Mouse (Mus musculus) T-helper 1 cell (primary cell): Measurements from ENCODE around the gene Utrn.

Source experiments
- in situ Hi-C: fragments of 300-600 bp; cut with MboI, MseI; formaldehyde crosslinking; loops from one replicate; pipeline ENCODE4 v1.15.1; 2025; ENCODE audit warnings: high pct_unique_total_duplicates

The Utrn gene

GRCm38 (mm10) chr10:12837636-12838035 is 31.5 kb downstream of the Utrn start:
- in situ Hi-C loops = no loop called here

- in situ Hi-C loops = no loop called here
Observed at GRCm38 (mm10) chr10:12836048-12836816, 32.9 kb downstream of the Utrn start.

- in situ Hi-C loops = no loop called here
Observed at GRCm38 (mm10) chr10:12834215-12834614, 35.0 kb downstream of the Utrn start.

- in situ Hi-C loops = no loop called here
Observed at GRCm38 (mm10) chr10:12832163-12832562, 37.0 kb downstream of the Utrn start.

DNA sequence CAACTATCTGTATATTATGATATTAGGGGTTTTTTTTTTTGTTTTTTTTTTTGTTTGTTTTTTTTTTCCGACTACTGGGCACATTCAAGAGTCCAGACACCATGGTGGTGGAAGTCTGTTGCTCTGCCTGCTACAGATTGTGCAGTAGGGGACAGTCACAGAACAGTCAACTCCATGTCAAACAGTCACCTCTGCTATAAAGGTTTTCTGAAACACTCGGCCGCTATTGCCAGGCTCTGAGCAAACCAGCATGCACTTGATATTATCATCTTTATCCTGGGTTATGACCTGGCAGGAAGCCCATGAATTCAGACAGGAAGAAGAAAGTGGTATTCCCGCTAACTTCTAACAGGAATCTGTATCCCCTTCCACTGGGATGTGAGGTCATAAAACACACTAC is 41.4 kb downstream of the Utrn start:
- in situ Hi-C loops = no loop called here

GRCm38 (mm10) chr10:12827306-12827705 is 41.9 kb downstream of the Utrn start:
- in situ Hi-C loops = no loop called here

GRCm38 (mm10) chr10:12826760-12827281 is 42.3 kb downstream of the Utrn start:
- in situ Hi-C loops = no loop called here

- in situ Hi-C loops = no loop called here
Observed at GRCm38 (mm10) chr10:12824386-12824785, 44.8 kb downstream of the Utrn start.

DNA sequence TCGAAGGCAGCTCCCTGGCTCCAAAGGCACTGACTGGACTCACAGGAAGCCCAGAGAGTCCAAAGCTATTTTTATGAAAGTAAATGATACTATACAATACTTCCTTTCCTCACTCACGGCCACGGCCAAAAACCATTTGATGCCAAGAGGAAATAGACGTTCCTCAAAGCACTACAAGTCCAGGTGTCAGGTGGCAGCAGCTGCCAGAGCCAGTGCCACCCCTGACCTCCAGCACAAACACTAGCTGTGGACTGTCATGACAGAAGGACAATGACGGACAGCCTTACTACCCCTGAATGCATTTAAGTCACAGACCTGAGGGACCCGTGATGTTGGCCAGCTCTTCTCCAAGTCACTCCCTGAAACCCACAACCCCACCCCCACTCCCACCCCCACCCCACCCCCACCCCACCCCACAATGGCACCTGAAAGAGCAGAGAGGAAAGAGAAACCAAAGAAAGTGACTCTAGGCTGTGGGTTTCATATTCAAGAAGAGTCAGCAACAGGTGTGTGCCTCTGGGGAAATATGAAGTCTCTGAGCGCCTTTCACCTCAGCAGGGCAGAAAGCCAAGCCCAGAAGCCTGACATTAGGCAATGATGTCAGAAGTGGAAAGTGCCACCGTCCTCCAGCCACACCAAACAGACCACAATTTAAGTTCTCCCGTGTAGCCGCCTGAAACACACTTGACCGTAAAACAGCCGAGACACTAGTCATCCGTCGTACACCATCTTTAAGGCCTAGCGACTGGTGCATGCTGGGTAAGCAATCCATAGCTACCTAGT is 45.5 kb downstream of the Utrn start:
- in situ Hi-C loops = no loop called here

DNA sequence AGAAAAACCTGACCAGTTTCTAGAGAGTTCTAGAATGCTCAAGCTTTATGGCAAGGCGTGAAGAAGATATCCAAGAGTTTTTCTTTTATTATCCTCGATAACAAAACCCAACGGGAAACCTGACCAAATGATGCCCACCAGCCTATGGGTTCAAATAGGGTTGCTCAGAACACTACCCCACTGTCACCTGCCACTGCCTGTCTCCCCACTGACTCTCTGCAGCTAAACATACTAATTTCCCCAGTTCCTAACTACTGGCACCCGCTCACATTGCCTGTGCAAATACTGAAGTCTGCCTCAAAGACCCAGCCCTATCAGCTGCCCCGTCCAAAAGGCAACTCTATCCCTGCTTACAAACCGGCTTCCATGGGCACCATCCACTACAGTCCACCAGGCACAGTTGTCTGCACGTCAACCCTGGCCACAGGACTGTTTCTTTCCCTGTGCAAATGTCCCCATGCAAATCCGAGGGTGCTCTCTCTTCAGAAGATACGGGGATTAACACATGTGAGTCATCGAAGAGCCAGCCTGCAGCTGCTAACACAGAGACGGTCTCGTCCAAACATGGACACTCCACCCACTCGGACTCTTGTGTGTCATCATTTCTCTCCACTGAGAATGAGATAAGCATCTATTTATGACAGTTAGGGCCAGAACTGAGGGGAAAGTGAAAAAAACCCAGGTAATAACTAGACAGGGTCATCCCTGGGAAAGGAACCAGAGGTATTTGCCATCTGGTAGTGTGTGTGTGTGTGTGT is 48.0 kb downstream of the Utrn start:
- in situ Hi-C loops = no loop called here

DNA sequence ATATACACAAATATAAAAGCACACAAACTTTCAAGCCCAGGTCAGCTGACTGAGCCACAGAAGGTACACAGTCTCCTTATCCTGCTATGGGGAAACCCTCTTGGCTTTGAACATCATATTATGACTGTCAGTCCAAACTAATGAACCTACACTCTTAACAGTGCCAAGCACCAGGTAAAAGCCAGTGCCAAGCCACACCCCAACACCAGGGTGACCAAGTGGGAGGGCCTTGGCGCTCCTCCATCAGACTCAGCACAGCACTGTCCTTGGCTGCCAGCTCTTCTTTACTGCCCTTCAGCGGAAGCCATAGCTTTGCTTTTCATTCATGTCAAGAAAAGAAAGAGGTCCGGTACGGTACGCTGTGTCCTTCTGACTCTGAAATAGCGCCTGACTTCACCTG is 51.8 kb downstream of the Utrn start:
- in situ Hi-C loops = no loop called here

DNA sequence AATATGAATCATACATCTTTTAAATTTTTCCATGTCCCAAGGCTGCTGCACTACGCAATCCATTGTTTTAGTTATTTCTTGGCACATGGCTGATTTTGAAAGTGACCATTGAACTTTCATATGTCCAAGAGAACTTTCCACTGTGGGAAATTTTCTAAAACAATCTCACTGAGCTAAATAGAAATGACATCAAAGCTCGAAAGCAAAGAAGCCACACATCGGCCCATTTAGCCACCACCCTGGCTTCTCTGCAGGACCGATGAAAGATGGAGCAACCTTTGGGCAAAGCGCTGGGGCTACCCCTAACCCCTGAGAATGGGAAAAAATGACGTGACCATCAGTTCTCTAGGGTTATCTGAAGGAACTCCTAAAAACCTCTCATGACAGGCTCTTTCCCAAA is 52.6 kb downstream of the Utrn start:
- in situ Hi-C loops = no loop called here

GRCm38 (mm10) chr10:12814411-12814810 is 54.8 kb downstream of the Utrn start:
- in situ Hi-C loops = loop anchor here (5.0 kb wide), 2 partner anchors 58 to 153 kb away; no protein-coding TSS in a partner anchor

- in situ Hi-C loops = loop anchor here (5.0 kb wide), 2 partner anchors 58 to 153 kb away; no protein-coding TSS in a partner anchor
Observed at GRCm38 (mm10) chr10:12813881-12814280, 55.3 kb downstream of the Utrn start.

DNA sequence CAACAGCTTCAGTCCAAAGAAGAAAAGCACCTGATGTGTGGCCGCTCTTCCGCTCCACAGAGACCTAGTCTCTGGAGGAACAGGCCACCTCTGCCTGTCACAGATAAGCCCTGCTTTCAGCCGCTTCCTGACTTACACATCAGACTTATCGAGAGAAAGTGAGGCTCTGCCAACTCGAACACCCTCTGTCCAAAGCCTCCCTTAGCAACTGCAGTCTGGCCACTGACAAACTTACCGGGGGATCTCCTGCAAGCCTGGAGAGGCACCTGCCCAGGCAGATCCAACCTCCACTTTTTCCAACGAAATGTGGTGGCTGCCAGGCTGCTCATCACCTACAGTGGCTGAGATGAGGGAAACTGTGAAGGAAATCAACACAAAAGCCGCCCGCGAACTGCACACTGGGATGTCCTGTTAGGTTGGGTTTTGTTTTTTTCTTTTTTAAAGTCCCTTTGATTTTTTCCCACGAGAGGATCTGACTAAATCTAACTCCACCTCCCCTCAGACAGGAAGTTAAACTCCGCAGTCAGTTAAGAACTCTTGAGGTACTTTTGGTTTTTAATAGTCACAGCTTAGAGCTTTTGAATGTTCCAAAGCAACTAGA is 55.9 kb downstream of the Utrn start:
- in situ Hi-C loops = loop anchor here (5.0 kb wide), 2 partner anchors 59 to 154 kb away; no protein-coding TSS in a partner anchor

- in situ Hi-C loops = loop anchor here (5.0 kb wide), 2 partner anchors 60 to 155 kb away; no protein-coding TSS in a partner anchor
Observed at GRCm38 (mm10) chr10:12812680-12813079, 56.5 kb downstream of the Utrn start.

DNA sequence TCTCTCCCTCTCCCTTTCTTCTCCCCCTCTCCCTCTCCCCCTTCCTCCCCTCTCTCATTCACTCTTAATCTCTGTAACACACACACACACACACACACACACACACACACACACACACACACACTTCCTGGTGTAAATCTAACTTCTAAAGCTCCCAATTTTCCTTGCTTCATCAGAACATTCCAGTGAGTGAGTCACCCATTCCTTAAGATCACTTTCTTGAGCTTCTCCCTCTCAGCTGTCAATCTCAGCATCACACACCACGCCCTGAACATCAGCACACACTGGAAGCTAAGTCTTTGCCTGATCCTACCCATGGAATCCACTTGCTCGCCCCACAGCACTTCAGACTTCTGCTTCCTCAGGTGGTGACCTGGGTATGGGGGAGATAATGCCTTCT is 58.3 kb downstream of the Utrn start:
- in situ Hi-C loops = loop anchor here (5.0 kb wide), 2 partner anchors 61 to 156 kb away; no protein-coding TSS in a partner anchor

- in situ Hi-C loops = loop anchor here (5.0 kb wide), 2 partner anchors 63 to 158 kb away; no protein-coding TSS in a partner anchor
Observed at GRCm38 (mm10) chr10:12809702-12810101, 59.5 kb downstream of the Utrn start.

GRCm38 (mm10) chr10:12808467-12808866 is 60.7 kb downstream of the Utrn start:
- in situ Hi-C loops = no loop called here

- in situ Hi-C loops = no loop called here
Observed at GRCm38 (mm10) chr10:12807706-12808105, 61.5 kb downstream of the Utrn start.

- in situ Hi-C loops = no loop called here
Observed at GRCm38 (mm10) chr10:12805826-12806225, 63.3 kb downstream of the Utrn start.
